Mouse (Mus musculus) liver, postnatal 0 days (tissue): ENCODE data around the gene Sox11.

ENCODE experiments used
- CTCF ChIP-seq: sonication (generic); IDR thresholded peaks from 2 replicates; pipeline ENCODE4 v1.5.1; 2016; ENCODE audit warnings: antibody characterized with exemption, low read depth
- EP300 ChIP-seq: IDR thresholded peaks from 2 replicates; pipeline ENCODE4 v1.6.1; 2016; ENCODE audit warnings: antibody characterized with exemption, low read depth, mild to moderate bottlenecking

GRCm38 (mm10) chr12:27304713-27305437 lies 37.5 kb downstream of the Sox11 start:
- no peak for TF ChIP-seq CTCF
- no peak for TF ChIP-seq EP300
